Mouse (Mus musculus): ENCODE data around the gene Ccdc88a.
A peak's percentile ranks its signal among the peaks of the same experiment; 100 is the strongest.
"Not testable (repeated sequence)": the region's sequence is repeated elsewhere in the genome, so short reads cannot be mapped to it uniquely, and the experiment has no call there.

Ccdc88a gene

GRCm38 (mm10) chr11:29448741-29449140 is 75.3 kb downstream of the Ccdc88a start:
- DNase-seq (ENCODE audit: low read depth, low spot score) = no peak

GRCm38 (mm10) chr11:29474676-29475075 is 101.2 kb downstream of the Ccdc88a start:
- no peak for DNase-seq (ENCODE audit: low read depth, low spot score)

- DNase-seq (ENCODE audit: low read depth, low spot score) = no peak
Measured at GRCm38 (mm10) chr11:29493135-29493534, 119.7 kb downstream of the Ccdc88a start.

- DNase-seq (ENCODE audit: low read depth, low spot score) = no peak
Measured at GRCm38 (mm10) chr11:29496962-29497361, 123.5 kb downstream of the Ccdc88a start.

GRCm38 (mm10) chr11:29503948-29504893 is 130.8 kb downstream of the Ccdc88a start:
- no peak for DNase-seq (ENCODE audit: low read depth, low spot score)

GRCm38 (mm10) chr11:29504899-29505625 is 131.6 kb downstream of the Ccdc88a start:
- DNase-seq (ENCODE audit: low read depth, low spot score) = no peak

GRCm38 (mm10) chr11:29509421-29509820 is 136.0 kb downstream of the Ccdc88a start:
- DNase-seq (ENCODE audit: low read depth, low spot score) = no peak

- DNase-seq (ENCODE audit: low read depth, low spot score) = no peak
Measured at GRCm38 (mm10) chr11:29512818-29513535, 139.5 kb downstream of the Ccdc88a start.

- DNase-seq (ENCODE audit: low read depth, low spot score) = no peak
Measured at GRCm38 (mm10) chr11:29514325-29514681, 140.8 kb downstream of the Ccdc88a start.

GRCm38 (mm10) chr11:29514682-29515412 is 141.4 kb downstream of the Ccdc88a start, which contains the start of gene Prorsd1:
Gene Prorsd1 (minus strand): TSS chr11:29515033.
- DNase-seq (ENCODE audit: low read depth, low spot score) = peak; percentile 54

- peak; percentile 89 for DNase-seq (ENCODE audit: low read depth, low spot score)
Measured at GRCm38 (mm10) chr11:29525988-29526794, 152.7 kb downstream of the Ccdc88a start, which contains the start of gene Mtif2. Gene Mtif2 (plus strand): TSS chr11:29526408.

- DNase-seq (ENCODE audit: low read depth, low spot score) = no peak
Measured at GRCm38 (mm10) chr11:29538201-29538600, 164.7 kb downstream of the Ccdc88a start.

- DNase-seq (ENCODE audit: low read depth, low spot score) = no peak
Measured at GRCm38 (mm10) chr11:29544225-29544945, 170.9 kb downstream of the Ccdc88a start.

- DNase-seq (ENCODE audit: low read depth, low spot score) = not testable (repeated sequence)
Measured at GRCm38 (mm10) chr11:29545150-29545752, 171.8 kb downstream of the Ccdc88a start.

- DNase-seq (ENCODE audit: low read depth, low spot score) = not testable (repeated sequence)
Measured at GRCm38 (mm10) chr11:29546297-29546696, 172.8 kb downstream of the Ccdc88a start.

- DNase-seq (ENCODE audit: low read depth, low spot score) = no peak
Measured at GRCm38 (mm10) chr11:29546762-29547161, 173.3 kb downstream of the Ccdc88a start.

- no peak for DNase-seq (ENCODE audit: low read depth, low spot score)
Measured at GRCm38 (mm10) chr11:29547249-29547751, 173.8 kb downstream of the Ccdc88a start.

- peak; percentile 95 for DNase-seq (ENCODE audit: low read depth, low spot score)
Measured at GRCm38 (mm10) chr11:29547752-29548503, 174.5 kb downstream of the Ccdc88a start, which contains the start of the genes Clhc1 and Rps27a. Gene Clhc1 (plus strand): TSS chr11:29547950. Gene Rps27a (minus strand): TSS chr11:29548109.
